Mouse (Mus musculus) 3T3-L1 (cell line): Measurements from ENCODE around the gene Man2c1.

Experiments
- DNase-seq: peaks from one replicate; pipeline ENCODE4 v3.0.0-alpha.2; 2015; ENCODE audit warnings: low read depth, low spot score

The Man2c1 gene

GRCm38 (mm10) chr9:57157499-57157898 is 27.0 kb downstream of the Man2c1 start:
- DNase-seq: peak; percentile 19

DNA sequence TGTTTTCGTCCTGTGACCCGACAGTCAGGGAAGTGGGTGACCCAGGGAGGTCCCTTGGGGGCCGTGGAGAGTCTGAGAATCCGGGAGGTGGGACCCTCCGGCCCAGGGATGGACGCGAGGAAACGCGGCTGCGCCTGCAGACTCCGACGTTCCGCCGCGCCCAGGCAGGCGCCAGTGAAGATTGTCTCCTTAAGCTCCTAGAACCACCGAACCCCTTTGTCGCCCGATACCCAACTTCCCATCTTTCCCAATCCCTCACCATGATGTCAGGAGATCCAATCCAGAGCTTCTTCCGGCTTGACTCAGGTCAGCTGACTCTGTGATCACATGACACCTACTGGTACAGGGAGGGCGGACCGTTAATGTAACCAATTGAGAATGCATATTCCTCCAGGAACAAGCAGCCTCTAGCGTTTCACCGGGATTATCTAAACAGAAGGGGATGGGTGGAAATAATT is 27.6 kb downstream of the Man2c1 start, which contains the start of gene Commd4:
Gene Commd4, minus strand, starts transcription at position 319 of the 458 bp plus-strand sequence.
- peak; percentile 98 for DNase-seq

GRCm38 (mm10) chr9:57158506-57158905 is 28.0 kb downstream of the Man2c1 start:
- DNase-seq: no peak

DNA sequence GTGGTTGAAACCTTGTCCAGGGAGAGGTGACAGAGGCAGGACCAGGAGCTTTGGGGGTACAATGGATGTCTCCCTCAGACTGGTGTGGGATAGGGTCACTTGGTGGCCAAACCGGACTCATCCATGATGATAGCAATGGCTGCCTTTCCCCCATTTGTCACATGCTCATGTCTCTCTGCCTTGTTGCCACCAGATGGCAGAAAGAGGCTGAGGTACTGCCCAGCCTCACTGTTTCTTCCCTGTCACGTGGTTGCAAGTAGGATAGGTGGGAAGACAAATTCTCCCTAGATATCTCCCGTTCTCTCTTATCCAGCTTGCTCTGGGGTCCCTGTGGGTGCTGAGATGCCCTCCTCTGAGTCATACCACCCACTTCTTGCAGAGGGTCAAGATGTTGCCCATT is 32.0 kb downstream of the Man2c1 start:
- DNase-seq: peak; percentile 86

DNA sequence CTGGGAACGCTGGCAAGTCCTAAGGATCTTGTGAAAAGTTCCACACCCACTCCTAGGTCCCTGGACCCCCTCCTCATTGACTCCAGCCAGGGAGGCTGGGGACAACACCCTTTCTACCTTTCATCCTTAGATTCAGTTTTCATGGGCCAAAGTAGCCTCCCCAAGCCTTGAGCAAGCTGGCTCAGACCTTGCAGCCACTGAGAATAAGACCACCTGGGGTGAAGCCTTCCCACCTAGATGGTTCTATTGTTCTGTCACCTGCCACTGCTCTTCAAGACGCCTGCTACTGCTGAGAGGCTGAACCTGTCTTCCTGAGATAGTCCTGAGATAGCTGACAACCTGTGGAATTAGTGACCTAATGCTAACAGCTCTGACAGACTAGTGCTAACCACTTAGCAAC is 32.6 kb downstream of the Man2c1 start:
- no peak for DNase-seq

DNA sequence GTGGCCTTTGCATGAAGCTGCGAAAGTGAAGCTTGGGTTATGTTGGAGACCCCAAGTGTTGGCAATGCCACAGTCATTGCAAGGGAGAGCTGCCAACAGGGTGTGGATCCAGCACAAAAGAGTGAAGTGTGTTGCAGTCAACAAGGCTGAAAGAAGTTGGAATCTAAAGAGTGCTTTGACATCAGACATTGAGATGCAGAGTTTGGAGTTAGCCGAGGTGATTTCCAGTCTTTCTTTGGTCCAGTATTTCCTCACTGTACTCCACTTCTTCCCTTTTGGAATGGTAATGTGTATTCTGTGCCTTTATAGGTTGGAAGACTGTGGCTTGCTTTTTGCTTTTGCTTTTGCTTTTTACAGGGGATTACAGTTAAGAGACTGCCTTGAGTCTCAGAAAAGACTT is 35.7 kb downstream of the Man2c1 start:
- no peak for DNase-seq

GRCm38 (mm10) chr9:57168411-57168810 is 37.9 kb downstream of the Man2c1 start:
- peak; percentile 73 for DNase-seq
